Mouse (Mus musculus) CD4-positive, CD25-positive, alpha-beta regulatory T cell, adult 2 months (primary cell): ENCODE results near the gene Spdye4b.
A peak's percentile ranks its signal among the peaks of the same experiment; 100 is the strongest.
"Not testable (repeated sequence)": the region's sequence is repeated elsewhere in the genome, so short reads cannot be mapped to it uniquely, and the experiment has no call there.

Experiments used
- DNase-seq: peaks from one replicate; pipeline ENCODE4 v3.0.0-alpha.2; 2012; ENCODE audit warnings: low read depth, low spot score

The Spdye4b gene

GRCm38 (mm10) chr5:143180255-143181076 lies at the start of gene Spdye4b, which contains the start of gene Rbak:
Gene Spdye4b, plus strand, starts transcription at chr5:143181017.
Gene Rbak, minus strand, starts transcription at chr5:143180775.
- DNase-seq = peak; percentile 93

- DNase-seq = peak; percentile 72
Measured at GRCm38 (mm10) chr5:143132935-143133514, 47.8 kb upstream of the Spdye4b start.

- not testable (repeated sequence) for DNase-seq
Measured at GRCm38 (mm10) chr5:143134216-143135010, 46.4 kb upstream of the Spdye4b start.

- DNase-seq = no peak
Measured at GRCm38 (mm10) chr5:143135042-143135441, 45.8 kb upstream of the Spdye4b start.

- DNase-seq = no peak
Measured at GRCm38 (mm10) chr5:143137580-143137979, 43.2 kb upstream of the Spdye4b start.

GRCm38 (mm10) chr5:143147481-143147880 lies 33.3 kb upstream of the Spdye4b start, which contains the start of gene Olfr718-ps1:
Gene Olfr718-ps1, minus strand, starts transcription at chr5:143147581.
- DNase-seq = no peak

- DNase-seq = no peak
Measured at GRCm38 (mm10) chr5:143148661-143149060, 32.2 kb upstream of the Spdye4b start.

GRCm38 (mm10) chr5:143149536-143149935 lies 31.3 kb upstream of the Spdye4b start:
- DNase-seq = no peak

GRCm38 (mm10) chr5:143150044-143150443 lies 30.8 kb upstream of the Spdye4b start:
- DNase-seq = no peak

- no peak for DNase-seq
Measured at GRCm38 (mm10) chr5:143153756-143154155, 27.1 kb upstream of the Spdye4b start.

- no peak for DNase-seq
Measured at GRCm38 (mm10) chr5:143155534-143155933, 25.3 kb upstream of the Spdye4b start.

- peak; percentile 11 for DNase-seq
Measured at GRCm38 (mm10) chr5:143165508-143166070, 15.2 kb upstream of the Spdye4b start.

- no peak for DNase-seq
Measured at GRCm38 (mm10) chr5:143175970-143176369, 4.8 kb upstream of the Spdye4b start.

- peak; percentile 37 for DNase-seq
Measured at GRCm38 (mm10) chr5:143177541-143178200, 3.1 kb upstream of the Spdye4b start.

- peak; percentile 47 for DNase-seq
Measured at GRCm38 (mm10) chr5:143179179-143179578, 1.6 kb upstream of the Spdye4b start.

GRCm38 (mm10) chr5:143188014-143188413 lies 7.2 kb downstream of the Spdye4b start:
- not testable (repeated sequence) for DNase-seq

GRCm38 (mm10) chr5:143192806-143193205 lies 12.0 kb downstream of the Spdye4b start:
- DNase-seq = no peak

GRCm38 (mm10) chr5:143194747-143195146 lies 13.9 kb downstream of the Spdye4b start:
- not testable (repeated sequence) for DNase-seq

- DNase-seq = no peak
Measured at GRCm38 (mm10) chr5:143195166-143195565, 14.3 kb downstream of the Spdye4b start.

- no peak for DNase-seq
Measured at GRCm38 (mm10) chr5:143196506-143196905, 15.7 kb downstream of the Spdye4b start.

- DNase-seq = peak; percentile 20
Measured at GRCm38 (mm10) chr5:143205015-143205414, 24.2 kb downstream of the Spdye4b start.
